Mouse (Mus musculus): Measurements from ENCODE around the gene H60b.
"Not testable (repeated sequence)": the region's sequence is repeated elsewhere in the genome, so short reads cannot be mapped to it uniquely, and the experiment has no call there.

Gene H60b

GRCm38 (mm10) chr10:22165328-22166003, 7.1 kb downstream of the H60b start:
- DNase-seq (ENCODE audit: low read depth), result not testable (repeated sequence)

GRCm38 (mm10) chr10:22166025-22166424, 7.6 kb downstream of the H60b start:
- DNase-seq (ENCODE audit: low read depth), result not testable (repeated sequence)

- DNase-seq (ENCODE audit: low read depth), result not testable (repeated sequence)
These were observed 8.7 kb downstream of the H60b start for GRCm38 (mm10) chr10:22167061-22167460.

- not testable (repeated sequence) for DNase-seq (ENCODE audit: low read depth)
These were observed 10.7 kb downstream of the H60b start for GRCm38 (mm10) chr10:22169116-22169515.

GRCm38 (mm10) chr10:22172431-22173334, 14.3 kb downstream of the H60b start:
- not testable (repeated sequence) for DNase-seq (ENCODE audit: low read depth)

GRCm38 (mm10) chr10:22173335-22174189, 15.2 kb downstream of the H60b start:
- not testable (repeated sequence) for DNase-seq (ENCODE audit: low read depth)

GRCm38 (mm10) chr10:22174190-22174487, 15.8 kb downstream of the H60b start:
- DNase-seq (ENCODE audit: low read depth), result not testable (repeated sequence)

GRCm38 (mm10) chr10:22176515-22176914, 18.1 kb downstream of the H60b start:
- DNase-seq (ENCODE audit: low read depth), result not testable (repeated sequence)

GRCm38 (mm10) chr10:22191035-22191434, 32.6 kb downstream of the H60b start:
- not testable (repeated sequence) for DNase-seq (ENCODE audit: low read depth)

GRCm38 (mm10) chr10:22201352-22201751, 43.0 kb downstream of the H60b start:
- DNase-seq (ENCODE audit: low read depth), result not testable (repeated sequence)

- DNase-seq (ENCODE audit: low read depth), result not testable (repeated sequence)
These were observed 44.6 kb downstream of the H60b start for GRCm38 (mm10) chr10:22202784-22203583.

- DNase-seq (ENCODE audit: low read depth), result not testable (repeated sequence)
These were observed 48.1 kb downstream of the H60b start for GRCm38 (mm10) chr10:22206443-22206842.

GRCm38 (mm10) chr10:22212012-22212696, 53.8 kb downstream of the H60b start:
- DNase-seq (ENCODE audit: low read depth), result peak; percentile 4

GRCm38 (mm10) chr10:22223474-22224349, 65.3 kb downstream of the H60b start:
- not testable (repeated sequence) for DNase-seq (ENCODE audit: low read depth)

GRCm38 (mm10) chr10:22265060-22265459, 106.7 kb downstream of the H60b start:
- no peak for DNase-seq (ENCODE audit: low read depth)

GRCm38 (mm10) chr10:22270879-22271786, 112.7 kb downstream of the H60b start:
- not testable (repeated sequence) for DNase-seq (ENCODE audit: low read depth)

GRCm38 (mm10) chr10:22272914-22273683, 114.7 kb downstream of the H60b start:
- not testable (repeated sequence) for DNase-seq (ENCODE audit: low read depth)

Data from c-Kit-positive CD71-positive TER-119-negative erythroid progenitor cells, embryonic 14.5 days (primary cell).